Mouse (Mus musculus): ENCODE measurements around the gene Scgb2b26.
"Not testable (repeated sequence)": the region's sequence is repeated elsewhere in the genome, so short reads cannot be mapped to it uniquely, and the experiment has no call there.

Gene Scgb2b26

GRCm38 (mm10) chr7:33944940-33945339 is at the start of gene Scgb2b26:
TSS of gene Scgb2b26 (minus strand) at chr7:33945040.
- DNase-seq (ENCODE audit: low read depth): no peak

GRCm38 (mm10) chr7:33982281-33982680 is 37.4 kb upstream of the Scgb2b26 start:
- not testable (repeated sequence) for DNase-seq (ENCODE audit: low read depth)

DNA sequence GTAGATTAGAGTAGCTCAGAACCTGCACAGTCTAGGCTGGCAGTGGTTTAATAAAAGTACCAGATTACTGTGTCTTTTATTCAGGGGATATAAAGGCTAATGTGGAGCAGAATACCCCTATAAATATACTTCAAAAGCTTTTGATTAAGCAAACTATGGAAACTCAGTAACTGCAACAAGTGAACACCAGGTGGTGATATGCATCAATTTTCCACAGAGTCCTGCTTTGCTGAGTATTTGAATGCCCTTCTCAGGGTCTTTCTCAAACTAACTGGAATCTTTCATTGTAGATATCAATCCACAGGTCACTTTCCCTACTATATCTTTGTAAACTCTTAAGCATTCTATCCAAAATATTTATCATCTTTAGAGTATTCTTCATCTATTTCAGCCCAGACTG is 41.9 kb downstream of the Scgb2b26 start:
- DNase-seq (ENCODE audit: low read depth): no peak

- no peak for DNase-seq (ENCODE audit: low read depth)
Measured at GRCm38 (mm10) chr7:33900803-33901202, 44.0 kb downstream of the Scgb2b26 start.

DNA sequence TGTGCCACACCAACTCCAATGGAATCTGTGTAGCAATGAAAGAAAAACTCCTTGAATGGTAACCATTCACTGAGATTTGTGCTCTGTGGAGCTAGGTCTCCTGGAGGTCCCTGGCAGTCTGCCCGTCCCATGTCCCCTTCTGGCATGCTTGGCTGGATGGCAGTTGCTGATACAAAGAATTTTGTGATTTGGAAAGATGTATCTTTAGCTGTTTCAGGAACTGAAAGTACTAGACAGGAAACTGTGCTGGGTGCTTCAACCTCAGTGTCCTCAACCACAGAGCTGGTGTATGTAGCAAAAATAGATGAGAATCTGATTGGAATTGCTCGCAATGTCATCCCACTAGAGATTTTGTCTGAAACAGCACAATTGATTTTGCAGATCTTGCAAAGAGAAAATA is 44.8 kb downstream of the Scgb2b26 start:
- no peak for DNase-seq (ENCODE audit: low read depth)

Data from naive thymus-derived CD4-positive, alpha-beta T cell, adult 2 months (primary cell).